Mouse (Mus musculus) megakaryocyte-erythroid progenitor cell, adult 5-6 weeks (primary cell): ENCODE measurements around the gene Srrm3. TPM values are rescaled to one million over a fixed set of nuclear protein-coding genes. Genes with fewer than 3 reads are reported as not detected.
A peak's percentile ranks its signal among the peaks of the same experiment; 100 is the strongest.

Experiments used
- ATAC-seq: replicated peaks from 2 replicates; pipeline ENCODE4 v1.8.0; 2016; ENCODE audit warnings: mild to moderate bottlenecking, inconsistent platforms; ENCODE audit not compliant: severe bottlenecking, poor library complexity, low FRiP score, low TSS enrichment
- total RNA-seq, 2 experiments: library from RNA; stranded (forward) in 1 of 2; stranded (reverse) in 1 of 2; fragments of 200-1000, 215-1000 nt in 1 of 2; fragments of >200 nt in 1 of 2; fragmentation: Nextera tagmentation in 1 of 2; gene quantifications; 2 replicates each; pipeline ENCODE4 v1.2.3; 2014 to 2017

Srrm3 gene
- total RNA-seq, 2 experiments from 2014 or later: not detected

DNA sequence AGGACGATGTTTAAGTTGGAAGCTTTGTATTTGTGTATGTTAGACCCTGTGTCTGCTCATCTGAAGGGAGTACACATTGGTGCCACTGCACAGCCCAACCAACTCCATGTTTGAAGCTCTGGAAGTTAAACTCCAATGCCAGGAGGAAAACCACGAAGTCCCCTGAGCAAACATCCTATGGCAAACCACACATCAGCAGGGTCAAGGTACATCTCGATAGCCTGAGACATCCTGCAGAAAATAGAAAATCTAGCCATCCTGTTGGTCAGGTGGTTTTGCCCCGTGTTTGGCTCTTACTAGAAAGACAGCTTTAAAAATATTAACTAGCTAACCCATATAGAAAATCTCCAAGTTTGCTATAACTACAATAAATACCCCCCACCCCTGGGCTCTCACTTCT is 92.3 kb downstream of the Srrm3 start:
- no peak for ATAC-seq

DNA sequence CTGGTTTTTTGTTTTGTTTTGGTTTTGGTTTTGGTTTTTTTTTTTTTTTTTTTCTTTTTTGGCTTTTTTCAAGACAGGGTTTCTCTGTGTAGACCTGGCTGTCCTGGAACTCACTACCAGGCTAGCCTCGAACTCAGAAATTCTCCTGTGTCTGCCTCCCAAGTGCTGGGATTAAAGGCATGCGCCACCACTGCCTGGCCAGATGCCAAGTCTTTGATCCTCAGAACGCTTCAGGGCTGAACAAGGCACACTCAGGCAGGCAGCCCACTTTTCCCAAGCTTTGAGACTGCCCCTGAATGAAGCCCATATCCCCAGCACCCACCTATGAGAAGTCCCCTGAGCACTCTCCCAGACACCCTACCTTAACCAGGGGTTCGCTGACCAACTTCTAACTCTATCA is 93.1 kb downstream of the Srrm3 start:
- no peak for ATAC-seq

DNA sequence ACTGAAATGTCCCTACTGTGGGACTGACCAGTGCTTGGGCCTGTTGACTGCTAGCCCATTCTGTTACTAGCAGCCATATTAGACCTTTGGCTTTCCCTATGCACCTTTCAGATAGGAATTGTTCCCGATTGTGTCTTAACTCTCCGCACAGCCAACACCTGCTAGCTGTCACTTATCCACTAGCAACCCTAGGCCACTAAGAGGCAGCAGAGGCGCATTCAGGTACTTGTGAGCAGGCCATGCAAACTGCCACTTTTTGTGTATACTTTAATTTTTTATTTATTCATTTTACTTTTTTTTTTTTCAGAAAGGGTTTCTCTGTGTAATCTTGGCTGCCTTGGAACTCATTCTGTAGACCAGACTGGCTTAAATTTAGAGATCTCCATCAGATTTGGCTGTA is 94.0 kb downstream of the Srrm3 start:
- no peak for ATAC-seq

DNA sequence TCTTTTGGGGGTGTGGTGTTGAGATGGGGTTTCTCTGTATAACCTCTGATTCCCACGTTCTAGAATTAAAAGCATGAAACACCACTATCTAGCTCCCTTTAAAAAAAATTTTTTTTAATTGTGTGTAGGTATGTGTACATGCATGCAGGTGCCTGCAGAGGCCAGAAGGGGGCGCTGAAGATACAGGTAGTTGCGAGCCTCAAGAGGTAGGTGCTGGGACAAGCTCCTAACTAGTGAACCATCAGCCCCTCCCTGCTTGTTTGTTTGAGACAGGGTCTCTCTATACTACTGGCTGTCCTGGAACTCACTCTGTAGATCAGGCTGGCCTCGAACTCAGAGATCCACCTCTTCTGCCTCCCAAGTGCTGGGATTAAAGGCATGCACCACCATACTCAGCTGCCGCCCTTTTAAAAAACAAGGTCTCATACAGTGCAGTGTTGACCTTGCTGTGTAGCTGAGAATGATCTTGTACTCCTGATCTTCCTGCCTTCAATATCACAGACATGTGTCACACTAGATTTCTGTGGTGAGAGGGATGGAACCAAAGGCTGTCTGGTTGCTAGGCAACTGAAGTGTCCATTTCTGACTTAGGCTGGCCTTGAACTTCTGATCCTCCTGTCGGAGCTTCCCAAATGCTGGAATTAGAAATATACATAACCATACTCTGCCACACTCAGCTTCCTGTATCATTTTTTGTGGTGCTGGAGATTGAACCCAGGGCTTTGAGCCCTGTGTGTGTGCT is 94.8 kb downstream of the Srrm3 start:
- ATAC-seq: no peak

DNA sequence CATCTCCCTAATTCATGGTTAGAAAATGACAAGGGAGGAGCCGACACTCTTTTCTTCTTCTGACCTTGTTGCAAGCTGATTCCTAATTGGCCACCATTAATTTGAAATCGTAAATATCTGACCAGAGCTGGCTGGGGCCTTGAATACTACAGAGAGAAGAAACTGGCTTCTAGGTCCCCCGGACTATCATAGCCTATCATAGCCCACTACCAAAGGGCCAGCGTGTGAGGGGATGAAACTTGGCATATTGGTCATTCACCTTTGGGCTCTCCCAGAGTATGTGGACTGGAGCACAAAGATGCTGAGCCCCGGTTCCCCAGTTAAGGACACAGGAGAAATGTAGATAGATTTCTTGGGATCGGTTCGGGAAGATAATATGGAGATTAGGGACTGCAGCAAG is 96.4 kb downstream of the Srrm3 start:
- ATAC-seq: no peak

DNA sequence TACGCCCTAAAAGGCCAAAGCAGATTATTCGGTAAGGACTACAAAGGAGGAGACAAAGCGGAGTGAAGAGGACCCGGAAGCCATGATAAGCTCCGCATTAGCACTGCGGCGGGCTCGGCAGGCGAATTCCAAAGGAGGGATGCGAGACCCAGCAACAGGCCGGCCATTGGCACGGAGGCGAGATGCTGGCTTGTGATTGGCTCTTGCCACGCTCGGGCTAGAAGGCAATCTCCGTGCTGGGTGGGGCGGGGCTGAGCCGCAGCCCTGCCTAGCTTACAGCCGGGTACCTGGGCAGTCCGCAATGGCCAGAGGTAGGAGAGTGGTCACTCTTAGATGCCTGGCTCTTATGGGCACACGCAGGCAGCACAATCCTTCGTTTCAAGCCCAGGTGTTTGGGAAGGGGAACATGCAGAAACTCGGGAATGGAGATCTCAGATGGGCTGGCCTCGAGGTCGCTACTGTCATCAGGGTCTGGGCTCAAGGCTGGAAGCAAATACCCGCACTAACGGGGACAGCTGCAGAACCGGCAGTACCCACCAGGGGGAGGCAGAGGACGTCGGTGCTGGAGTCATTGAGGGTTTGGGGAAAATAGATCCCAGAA is 97.0 kb downstream of the Srrm3 start:
- ATAC-seq: peak; percentile 85

DNA sequence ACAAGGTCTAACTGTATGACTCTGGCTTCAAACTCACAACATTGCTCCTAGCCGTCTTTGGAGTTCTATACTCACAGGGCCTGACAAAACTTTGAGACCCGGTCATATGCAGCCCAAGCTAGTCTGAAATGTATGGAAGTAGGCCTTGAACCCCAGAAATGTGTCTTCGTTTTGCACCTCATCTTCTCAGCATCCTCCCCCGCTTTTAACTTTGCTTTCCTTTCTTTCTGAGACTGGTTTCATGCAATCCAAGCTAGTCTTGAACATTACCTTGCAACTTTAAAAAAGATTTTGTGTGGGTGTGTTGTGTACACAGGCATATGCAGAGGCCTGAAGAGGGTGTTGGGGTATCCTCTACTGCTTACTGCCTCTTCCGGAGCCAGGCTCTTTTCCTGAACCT is 97.6 kb downstream of the Srrm3 start:
- no peak for ATAC-seq

DNA sequence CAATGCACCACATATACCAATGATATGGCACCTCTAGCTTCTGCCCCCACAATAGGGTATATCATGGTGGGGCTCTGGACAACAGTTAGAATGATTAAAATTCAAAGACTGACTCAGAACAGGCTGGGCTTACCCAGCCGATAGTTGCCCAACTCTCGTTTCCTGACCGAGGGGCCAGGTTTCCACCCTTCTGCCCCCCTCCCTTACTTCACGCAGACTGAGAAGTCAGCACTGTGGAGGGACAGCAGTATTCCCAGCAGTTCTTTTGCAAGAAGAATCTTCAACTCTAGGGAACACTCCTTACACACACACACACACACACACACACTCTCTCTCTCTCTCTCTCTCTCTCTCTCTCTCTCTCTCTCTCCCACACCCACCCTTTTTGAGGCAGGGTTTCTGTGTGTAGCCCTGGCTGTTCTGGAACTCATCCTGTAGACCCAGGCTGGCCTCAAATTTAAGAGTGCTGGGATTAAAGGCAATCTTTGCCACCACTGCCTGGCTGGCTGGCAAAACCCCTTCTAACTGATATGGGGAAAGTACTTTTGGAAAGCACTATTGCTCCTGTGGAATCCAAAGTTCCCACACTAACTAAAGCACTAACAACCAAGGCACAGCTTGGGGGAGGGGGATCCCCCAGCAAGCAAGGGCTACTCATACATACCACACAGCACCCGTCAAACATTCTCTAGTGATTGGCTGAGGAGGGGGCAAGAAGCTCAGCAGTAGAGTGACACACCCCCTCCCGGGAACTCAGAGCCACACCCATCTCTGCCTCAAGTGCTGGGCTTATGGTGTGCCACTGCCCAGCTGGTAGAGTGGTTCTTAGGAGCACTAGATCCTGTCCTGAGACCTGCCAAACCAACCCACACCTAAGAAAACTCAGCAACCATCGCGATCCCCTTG is 98.9 kb downstream of the Srrm3 start:
- no peak for ATAC-seq

DNA sequence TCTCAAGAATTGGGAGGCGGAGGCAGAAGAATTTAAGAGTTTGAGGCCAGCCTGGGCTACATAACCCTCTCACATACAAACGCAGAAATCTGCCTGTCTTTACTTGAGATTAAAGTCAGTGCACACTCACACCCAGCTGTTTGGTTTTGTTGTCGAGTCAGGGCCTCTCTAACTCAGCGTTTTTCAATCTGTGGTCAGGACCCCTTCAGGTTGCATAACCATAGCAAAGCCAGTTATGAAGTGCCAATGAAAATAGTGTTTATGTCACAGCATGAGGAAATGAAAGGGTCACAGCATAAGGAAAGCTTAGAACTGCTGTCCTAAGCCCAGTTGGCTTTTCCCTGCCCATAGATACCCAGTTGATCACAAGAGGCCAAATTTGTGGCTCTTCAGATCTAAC is 100.2 kb downstream of the Srrm3 start:
- no peak for ATAC-seq

DNA sequence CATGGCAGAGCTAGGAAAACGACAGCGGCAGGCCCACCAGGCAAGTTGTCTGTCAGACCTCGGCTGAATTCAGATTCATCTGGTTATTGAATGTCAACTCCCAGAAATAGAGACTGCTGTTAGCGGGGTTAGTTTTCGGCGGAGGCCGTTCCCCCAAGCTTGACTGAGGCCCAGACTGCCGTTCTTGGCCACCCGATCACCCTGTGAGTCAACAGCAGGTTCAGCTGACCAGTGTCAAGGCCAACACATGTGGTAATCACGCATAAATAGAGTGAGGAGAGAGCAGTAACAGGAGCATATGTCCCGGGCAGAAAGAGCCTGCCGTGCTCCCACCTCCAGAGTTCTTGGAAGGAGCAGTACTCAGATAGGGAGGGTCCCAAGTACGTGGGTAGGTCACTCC is 100.6 kb downstream of the Srrm3 start:
- ATAC-seq: no peak

DNA sequence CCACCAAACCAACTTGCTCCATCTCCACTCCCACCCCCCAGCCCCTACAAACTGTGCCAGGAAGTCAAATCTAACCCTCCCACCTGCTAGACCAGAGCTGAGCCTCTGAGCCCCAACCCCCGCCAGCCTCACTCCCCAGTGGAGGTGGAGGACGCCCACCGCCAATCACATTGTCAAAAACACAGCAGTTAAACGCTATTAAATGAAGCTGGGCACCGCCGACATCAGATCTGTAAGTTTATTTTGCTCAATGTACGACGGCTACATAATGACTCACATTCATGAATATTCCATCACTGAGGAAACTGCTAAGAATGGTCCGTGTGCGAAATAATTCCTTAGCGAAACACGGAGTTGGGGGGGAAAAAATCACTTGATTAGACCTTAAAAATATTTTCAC is 101.5 kb downstream of the Srrm3 start:
- no peak for ATAC-seq

DNA sequence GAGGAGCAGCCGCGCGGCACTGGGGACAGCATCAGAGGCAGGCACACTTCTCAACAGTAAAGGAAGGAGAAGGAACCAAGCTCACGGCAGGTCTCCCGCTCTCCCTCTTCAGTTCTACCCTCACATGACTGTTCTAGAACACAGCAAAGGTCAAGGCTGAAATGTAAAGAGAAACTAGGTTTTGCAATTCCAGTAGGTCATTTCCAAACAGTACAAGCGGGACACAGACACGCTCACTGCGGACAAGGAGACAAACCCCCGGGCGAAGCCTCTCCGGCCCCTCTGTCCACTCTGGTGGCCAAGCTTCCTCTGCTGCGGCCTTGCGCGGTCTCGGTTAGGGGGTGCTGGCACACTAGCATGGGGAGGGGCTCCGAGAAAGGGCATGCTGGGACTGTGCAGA is 102.3 kb downstream of the Srrm3 start:
- ATAC-seq: no peak

DNA sequence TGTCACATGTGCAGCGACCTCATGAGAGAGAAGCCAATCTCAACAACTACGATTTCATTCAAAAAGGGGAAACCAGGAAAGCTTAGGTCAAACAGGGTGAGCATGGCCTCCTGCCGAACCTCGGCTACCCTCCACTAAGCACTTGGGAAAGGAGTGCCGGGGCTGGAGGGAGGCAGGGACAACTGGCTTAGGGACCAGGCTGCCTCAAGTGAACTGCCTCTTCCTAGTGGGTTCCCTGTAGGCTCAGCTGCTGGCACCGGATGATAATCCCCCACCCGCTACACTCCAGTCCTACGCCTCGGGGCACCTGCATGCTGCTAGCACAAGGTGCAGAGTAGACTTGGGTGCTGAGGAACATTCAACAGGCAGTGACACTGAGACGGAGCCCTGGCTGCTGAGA is 103.0 kb downstream of the Srrm3 start:
- no peak for ATAC-seq

DNA sequence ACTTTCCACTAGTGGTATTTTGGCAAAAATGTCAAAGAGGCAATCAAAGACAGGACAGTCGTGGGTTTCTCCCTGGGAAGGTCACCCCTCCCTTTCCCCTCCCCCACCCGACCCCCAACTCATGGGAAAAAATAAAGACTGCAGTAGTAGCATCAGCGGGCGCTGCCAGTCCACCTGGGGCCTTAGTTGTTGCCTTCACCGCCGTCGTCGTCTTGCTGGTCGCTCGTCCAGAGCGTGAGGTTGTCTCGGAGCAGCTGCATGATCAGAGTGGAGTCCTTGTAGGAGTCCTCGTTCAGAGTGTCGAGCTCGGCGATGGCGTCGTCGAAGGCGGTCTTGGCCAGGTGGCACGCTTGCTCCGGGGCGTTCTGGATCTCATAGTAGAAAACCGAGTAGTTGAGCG is 104.1 kb downstream of the Srrm3 start:
- no peak for ATAC-seq

DNA sequence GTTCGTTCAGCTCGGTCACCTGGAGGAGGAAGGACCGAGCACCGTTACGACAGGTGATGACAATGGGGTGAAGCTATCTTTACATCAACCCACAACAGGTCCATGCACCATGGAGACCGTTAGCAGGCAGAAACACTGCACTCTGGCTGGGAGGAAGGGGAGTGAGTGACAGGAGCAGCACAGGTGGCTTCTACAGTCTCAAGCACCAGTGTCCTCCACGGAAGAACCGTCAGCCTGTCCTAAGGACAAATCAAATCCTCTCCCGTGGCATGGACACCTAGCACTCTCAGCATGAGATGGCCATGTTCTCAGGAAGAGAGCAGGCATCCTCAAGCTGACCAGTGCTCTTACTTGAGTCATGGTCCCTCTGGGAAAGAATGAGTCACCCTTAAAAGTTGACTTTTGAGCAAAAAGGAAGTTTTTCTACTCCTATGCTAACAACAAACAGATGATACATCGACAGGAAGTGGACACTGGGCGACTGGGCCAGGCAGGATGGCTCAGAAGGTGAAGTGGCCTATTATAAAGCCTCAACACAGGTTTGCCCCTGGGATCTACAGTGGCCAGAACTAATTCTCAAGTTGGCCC is 105.0 kb downstream of the Srrm3 start:
- no peak for ATAC-seq

DNA sequence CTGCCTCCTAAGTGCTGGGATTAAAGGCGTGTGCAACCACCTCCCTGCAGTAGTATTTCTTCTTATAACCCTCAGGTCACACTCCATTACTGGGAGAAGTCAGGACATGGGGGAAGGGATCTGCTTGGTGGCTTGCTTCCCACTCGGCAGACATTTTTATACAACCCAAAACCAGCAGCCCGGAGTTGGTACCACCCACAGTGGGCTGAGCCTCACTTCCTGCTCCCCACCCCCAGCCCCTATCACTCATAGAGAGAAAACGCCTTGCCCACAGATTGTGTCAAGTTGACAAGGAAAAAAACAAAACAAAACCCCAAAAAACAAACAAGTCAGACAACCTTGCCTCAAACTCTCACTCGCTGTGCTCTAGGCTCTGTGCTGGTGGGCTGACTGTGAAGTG is 106.5 kb downstream of the Srrm3 start:
- ATAC-seq: no peak

DNA sequence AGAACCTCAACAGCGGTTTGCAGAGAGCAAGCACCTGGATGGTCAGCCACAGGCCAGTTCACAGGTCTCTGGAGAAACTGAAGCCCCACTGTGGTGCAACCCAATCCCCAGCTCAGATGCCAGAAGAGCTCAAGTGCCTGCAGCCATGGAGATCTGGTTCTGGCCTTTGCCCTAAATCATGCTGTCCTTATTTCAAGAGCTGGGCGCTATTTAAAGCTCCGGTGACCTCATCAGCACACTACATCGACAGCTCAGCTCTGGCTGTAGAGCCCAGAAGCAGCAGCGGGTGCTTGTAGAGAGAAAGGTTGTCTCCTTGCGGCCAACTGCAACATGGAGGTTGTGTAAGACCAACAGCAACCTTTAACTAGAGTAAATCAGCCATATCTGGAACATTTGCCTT is 107.5 kb downstream of the Srrm3 start:
- ATAC-seq: no peak

DNA sequence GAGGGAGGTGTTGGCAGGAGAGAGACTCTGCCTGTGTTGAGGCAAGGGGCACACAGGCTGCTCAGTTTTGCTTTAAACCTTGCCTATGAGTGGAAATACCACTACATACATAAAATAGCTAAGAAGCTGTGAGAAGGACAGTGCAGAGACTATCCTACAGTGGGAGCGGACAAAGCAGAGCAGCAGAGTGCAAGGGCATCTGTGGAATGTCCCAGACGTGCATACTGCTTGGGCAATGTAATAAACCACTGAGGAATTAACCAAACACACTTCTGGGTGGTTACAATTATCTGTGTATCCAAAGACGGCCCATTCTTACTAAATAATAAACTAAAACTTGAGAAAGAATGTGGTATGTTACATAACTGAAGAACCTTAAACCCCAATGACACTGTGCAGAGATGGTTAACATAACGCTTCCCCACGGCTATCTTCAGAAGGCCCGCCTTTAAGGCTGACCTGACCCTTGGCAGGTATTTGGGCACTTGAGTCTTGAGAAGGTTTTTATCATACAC is 109.4 kb downstream of the Srrm3 start:
- no peak for ATAC-seq

DNA sequence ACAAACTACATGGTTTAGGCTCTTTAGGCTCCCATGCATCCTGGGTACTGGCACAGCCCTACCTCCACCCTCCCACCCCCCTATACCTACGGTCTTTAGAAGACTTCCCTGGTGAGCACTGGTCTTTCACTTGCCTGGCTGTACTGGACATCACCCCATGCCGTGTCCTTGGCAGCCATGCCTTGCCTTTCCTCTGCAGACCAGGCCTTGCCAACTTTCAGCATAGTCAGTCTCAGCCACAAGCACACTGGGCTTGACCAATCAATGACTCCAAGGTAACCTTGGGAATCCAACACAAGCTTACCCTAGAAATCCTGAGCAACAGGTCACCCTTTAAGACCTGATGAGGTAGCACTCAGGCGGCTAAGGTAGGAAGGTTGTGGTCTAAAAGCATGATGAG is 109.9 kb downstream of the Srrm3 start:
- ATAC-seq: no peak
